Mouse (Mus musculus): ENCODE data around the gene Ccdc92b.

- TF ChIP-seq CTCF (IDR thresholded peaks at IDR 0.05) (no peak), EP300 (IDR thresholded peaks at IDR 0.05) (no peak)
Observed at GRCm38 (mm10) chr11:74667582-74668010, 48.2 kb downstream of the Ccdc92b start.

Data from lung, postnatal 0 days (tissue).